Mouse (Mus musculus) splenic B cell, adult 2 months (primary cell): ENCODE results near the gene Ehd4.

ENCODE experiments used
- DNase-seq: peaks from one replicate; pipeline ENCODE4 v3.0.0-alpha.2; 2011; ENCODE audit warnings: low read depth, low spot score
- H3K27me3 ChIP-seq: 2 replicates; pipeline ENCODE4 v1.6.1; 2012; ENCODE audit warnings: mild to moderate bottlenecking, low read length, moderate library complexity, mixed read lengths; ENCODE audit not compliant: control insufficient read depth, poor library complexity, insufficient read depth, severe bottlenecking
- H3K36me3 ChIP-seq: 2 replicates; pipeline ENCODE4 v1.6.1; 2012; ENCODE audit warnings: mild to moderate bottlenecking, low read length, moderate library complexity, mixed read lengths; ENCODE audit not compliant: control insufficient read depth, poor library complexity, insufficient read depth, severe bottlenecking

Ehd4 gene

DNA sequence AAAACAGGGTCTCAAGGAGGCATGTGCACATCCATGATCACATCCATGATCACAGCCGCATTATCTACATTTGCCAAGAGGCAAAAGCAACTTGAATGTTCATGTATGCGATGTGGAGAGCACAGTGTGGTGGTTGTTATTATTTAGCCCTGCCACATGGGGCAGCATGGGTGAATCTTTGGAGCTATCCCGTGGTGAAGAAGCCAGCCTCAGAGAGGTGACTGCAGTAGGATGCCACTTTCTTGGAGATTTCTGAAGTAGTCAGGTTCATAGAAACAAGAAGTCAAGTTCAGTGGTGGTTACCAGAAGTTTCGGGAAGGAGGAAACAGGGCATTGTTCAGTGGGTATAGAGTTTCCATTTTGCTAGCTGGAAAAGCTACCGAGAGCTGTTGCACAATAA lies 3.6 kb upstream of the Ehd4 start:
- peak; percentile 61 for DNase-seq
- no peaks in the 10 kb centered on the region for H3K36me3 ChIP-seq
- no peaks in the 10 kb centered on the region for H3K27me3 ChIP-seq

DNA sequence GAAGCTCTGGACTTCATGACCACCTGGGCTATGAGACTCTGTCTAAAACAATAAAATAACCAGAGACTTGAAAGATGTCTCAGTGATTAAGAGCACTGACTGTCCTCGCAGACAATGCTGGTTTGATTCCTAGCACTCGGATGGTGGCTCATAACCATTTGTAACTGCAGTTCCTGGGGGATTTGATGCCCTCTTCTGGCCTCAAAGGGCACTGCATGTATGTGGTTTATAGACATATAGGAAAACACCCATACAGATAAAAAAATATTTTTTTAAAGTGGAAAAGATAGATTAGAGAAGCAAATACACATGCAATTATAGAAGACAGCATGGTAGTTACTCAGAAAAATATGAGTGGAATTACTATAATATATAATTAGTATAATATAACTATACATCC lies 3.2 kb upstream of the Ehd4 start:
- H3K36me3 ChIP-seq, result no peaks in the 10 kb centered on the region
- peak; percentile 50 for DNase-seq
- no peaks in the 10 kb centered on the region for H3K27me3 ChIP-seq

DNA sequence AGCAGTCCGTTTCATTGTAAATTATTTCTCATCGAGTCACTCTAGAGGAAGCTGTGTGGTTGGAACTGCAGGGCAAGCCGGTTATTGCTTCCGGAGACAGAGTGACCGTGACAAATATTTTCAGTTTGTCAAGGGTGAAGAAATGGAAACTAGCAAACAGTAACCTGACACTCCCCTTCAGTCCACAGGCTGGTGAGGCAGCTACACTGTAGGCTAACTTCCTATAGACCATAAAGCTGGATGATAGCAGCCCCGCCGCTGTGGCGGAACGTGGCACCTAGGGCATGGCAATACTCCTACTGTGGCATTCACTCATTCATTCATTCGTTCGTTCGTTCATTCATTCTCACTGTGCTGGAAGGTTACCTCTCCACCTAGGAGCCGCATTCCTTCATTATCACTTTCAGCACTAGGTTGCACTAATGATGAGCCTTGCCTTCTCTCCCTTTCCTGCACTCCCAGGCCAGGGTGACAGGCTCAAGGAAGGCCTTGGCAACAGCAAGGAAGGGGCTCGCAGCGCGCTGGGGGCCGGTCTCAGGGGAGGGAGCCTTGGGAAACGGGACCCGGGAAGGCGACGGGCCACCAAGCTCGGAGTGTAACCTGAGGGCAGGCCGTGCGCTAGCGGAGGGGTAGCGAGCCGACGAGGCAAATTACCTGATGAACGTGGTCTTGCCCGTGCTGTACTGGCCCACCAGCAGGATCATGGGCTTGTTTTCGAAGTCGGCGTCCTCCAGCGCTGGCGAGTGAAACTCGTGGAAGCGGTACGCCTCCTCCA lies 633 bp downstream of the Ehd4 start:
- peak; percentile 65 for DNase-seq
- Histone ChIP-seq H3K27me3 (no peaks in the 10 kb centered on the region), H3K36me3 (0 out of 2 replicates have a peak, but pooled peaks cover 2% of the 10 kb centered on the region)

DNA sequence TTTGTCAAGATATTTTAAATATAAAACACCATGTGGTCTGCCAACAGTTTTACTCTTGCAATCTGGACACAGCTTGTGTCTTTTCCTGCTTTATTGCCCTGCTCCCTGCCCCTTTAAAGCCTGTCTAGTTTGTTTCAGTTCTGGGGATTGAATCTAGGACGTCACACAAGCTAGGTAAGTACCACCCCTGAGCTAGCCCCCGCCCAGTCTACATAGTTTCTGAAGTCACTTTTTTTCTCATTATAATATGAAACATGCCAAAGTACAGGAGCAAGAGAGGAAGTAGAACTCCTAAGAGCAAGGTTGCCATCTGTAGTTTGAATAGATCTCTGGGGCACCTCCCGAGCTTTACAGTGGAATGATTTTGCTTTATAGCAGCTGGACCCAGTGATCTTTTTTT lies 3.8 kb downstream of the Ehd4 start:
- Histone ChIP-seq H3K27me3 (no peaks in the 10 kb centered on the region), H3K36me3 (peaks cover 4% of the 10 kb centered on the region)
- DNase-seq, result peak; percentile 57

DNA sequence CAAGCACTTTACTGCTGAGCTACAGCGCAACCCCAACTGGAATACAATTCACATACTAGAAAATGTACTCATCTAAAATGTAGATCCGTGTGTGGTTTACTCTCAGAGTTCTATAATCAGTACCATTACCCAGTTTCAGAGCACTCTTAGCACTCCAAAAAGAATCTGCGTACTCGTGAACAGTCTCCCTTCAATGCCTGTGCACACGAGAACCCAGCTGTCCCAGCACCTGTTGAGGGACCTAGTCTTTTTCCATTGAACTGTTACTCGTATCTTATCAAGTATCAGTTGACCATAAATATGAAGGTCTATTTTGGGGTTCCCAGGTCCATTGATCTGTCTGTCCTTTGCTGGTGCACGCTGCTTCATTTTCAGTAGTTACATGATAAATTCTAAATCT lies 4.8 kb downstream of the Ehd4 start:
- no peak for DNase-seq
- H3K36me3 ChIP-seq, result peaks cover 4% of the 10 kb centered on the region
- H3K27me3 ChIP-seq, result no peaks in the 10 kb centered on the region

DNA sequence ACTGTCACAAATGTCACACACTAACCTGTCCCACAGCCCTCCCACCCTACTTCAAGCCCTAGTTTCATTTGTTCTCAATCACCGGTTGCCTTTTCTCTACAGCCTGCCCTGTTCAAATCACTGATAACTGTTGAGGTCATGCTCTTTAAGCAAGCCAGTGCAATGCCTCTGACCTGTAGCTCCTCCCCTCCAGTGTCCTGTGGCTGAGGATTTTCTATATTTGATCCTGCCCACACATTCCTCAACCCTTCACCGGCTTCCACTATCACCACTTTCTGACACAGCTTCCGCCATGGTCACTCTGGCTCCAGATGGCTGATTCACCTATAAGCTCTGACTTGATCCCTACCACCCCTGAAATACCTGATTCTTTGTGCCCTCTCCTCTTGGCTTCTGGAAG lies 6.4 kb downstream of the Ehd4 start:
- peaks cover 4% of the 10 kb centered on the region for H3K36me3 ChIP-seq
- H3K27me3 ChIP-seq, result no peaks in the 10 kb centered on the region
- no peak for DNase-seq

DNA sequence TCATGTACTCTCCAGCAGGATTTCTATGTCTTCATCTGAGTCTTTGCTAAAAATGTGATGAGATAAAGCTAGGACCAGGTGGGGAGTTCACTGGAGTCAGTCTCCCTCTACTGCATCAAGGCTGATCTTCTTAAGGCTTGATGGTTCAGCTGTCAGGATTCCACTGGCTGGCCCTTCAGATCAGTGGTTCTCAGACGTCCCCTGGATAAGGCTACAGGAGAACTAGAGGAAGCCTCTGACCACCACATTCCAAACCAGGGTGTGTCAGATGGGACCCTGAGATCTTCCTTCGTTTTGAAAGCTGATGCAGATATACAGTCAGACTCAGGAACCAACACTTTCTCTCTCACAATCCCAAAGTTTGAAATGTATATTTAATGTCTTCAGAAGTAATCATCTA lies 7.0 kb downstream of the Ehd4 start:
- Histone ChIP-seq H3K36me3 (peaks cover 4% of the 10 kb centered on the region), H3K27me3 (no peaks in the 10 kb centered on the region)
- DNase-seq, result no peak

DNA sequence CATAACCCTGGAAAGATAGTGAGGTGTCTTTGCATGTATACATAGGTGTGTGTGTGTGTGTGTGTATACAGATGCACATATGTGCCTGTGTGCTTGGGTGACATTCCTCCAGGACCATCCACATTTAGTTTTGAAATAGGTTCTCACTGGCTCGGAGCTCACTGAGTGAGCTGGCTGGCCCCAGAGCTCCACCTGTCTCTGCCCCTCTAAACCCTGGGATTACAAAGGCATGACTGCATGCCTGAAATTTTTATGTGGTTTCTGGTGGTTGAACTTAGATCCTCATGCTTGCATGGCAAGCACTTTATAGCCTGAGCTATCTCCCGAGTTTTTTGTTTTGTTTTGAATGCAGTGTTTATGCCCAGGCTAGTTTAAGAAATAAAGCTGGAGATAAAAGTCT lies 7.9 kb downstream of the Ehd4 start:
- Histone ChIP-seq H3K36me3 (peaks cover 2% of the 10 kb centered on the region), H3K27me3 (no peaks in the 10 kb centered on the region)
- DNase-seq, result no peak

DNA sequence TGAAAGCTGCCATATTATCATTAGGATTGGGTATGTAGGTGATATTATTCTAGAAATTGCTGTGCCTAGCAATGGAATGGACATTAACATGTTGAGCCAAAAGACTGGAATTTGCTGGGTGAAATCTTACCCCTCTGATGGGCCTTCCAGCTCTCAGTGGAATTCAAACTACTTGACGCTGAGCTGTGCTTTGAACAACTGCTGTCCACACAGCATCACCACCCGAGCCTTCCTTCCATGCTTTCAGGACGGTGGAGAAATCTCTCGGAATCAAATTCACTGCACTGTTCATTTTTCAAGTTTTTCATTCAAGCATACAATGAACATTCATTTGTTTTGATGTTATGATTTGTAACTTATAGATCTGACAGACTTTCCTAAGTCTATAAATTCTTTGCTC lies 10.0 kb downstream of the Ehd4 start:
- peaks cover 2% of the 10 kb centered on the region for H3K36me3 ChIP-seq
- H3K27me3 ChIP-seq, result no peaks in the 10 kb centered on the region

DNA sequence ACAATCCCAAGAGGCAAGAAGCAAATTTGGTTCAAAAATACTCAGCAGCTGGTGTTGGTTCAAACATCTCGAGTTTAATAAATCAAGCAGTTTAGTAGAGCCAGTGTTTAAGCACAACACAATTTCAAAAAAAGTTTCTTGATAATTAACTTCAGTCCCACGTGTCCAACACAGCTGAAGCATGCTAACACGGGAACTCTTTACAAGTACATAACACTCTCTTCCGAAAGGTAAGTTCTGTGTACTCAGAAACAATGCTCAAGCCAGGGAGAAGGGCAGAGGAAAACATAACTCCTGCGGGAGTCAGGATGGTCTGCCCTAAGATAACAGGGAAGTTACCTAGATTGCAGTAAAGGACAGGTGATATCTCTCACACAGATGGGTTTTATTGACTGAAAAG lies 12.1 kb downstream of the Ehd4 start:
- Histone ChIP-seq H3K36me3 (no peaks in the 10 kb centered on the region; the same call in none of the 2 replicates), H3K27me3 (no peaks in the 10 kb centered on the region)
- DNase-seq, result no peak

More for the DNA sequence above, 10.0 kb downstream of the Ehd4 start:
- no peak for DNase-seq

DNA sequence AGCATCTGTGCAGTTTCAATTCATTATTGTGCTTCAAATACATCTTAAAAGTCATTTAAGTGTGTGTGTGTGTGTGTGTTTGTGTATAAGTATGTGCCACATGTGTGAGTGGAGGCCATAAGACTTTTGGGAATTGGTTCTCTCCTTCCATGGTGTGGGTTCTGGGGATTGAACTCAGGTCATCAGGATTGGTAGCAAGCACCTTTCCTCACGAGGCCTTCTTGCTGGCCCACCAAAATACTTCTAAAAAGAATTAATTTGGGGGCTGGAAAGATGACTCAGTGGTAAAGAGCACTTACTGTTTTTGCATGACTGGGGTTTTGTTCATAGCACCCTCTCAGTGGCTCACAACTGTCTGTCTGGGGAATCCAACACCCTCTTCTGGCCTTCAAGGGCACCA lies 12.7 kb downstream of the Ehd4 start:
- no peak for DNase-seq

DNA sequence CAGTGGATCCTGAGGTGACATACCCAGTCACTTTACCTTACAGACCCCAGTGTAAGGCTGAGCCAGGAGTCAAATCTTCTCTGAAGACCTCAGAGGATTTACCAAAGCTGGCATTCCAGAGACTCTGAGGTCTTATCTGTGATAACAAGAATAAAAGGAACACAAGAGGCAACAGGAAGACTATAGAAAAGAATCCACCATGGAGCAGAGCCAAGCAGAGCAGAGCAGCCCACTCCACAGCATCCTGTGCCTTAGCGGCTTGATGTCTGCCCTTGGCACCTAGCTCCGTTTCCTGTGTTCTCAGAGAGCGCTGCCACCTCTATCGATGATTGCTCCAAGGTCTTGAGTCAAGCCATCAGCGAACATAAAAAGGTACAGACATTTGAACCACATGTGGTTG lies 14.1 kb downstream of the Ehd4 start:
- DNase-seq, result no peak
- Histone ChIP-seq H3K27me3 (no peaks in the 10 kb centered on the region), H3K36me3 (no peaks in the 10 kb centered on the region; the same call in none of the 2 replicates)

More for the DNA sequence above, 12.7 kb downstream of the Ehd4 start:
- Histone ChIP-seq H3K36me3 (no peaks in the 10 kb centered on the region; the same call in none of the 2 replicates), H3K27me3 (no peaks in the 10 kb centered on the region)

DNA sequence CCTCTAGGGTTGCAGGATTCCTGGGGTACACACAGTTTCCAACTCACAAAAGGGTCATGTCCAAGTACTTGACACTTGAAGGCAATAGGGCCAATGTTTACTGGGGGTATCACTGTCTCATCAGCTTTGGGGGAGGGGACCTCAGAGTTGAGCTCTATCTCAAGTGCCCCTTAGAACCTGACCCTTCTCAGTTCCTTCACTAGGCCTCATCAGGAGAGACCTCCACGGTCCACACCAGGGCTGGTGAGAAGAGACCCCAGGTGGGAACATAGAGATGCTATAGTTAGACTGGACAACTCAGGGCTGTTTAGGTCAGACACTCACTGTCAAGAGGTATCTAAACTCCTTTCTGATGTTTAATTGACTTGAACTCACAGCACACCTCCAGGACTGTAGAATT lies 15.3 kb downstream of the Ehd4 start:
- Histone ChIP-seq H3K36me3 (no peaks in the 10 kb centered on the region; the same call in none of the 2 replicates), H3K27me3 (no peaks in the 10 kb centered on the region)
- DNase-seq, result no peak

DNA sequence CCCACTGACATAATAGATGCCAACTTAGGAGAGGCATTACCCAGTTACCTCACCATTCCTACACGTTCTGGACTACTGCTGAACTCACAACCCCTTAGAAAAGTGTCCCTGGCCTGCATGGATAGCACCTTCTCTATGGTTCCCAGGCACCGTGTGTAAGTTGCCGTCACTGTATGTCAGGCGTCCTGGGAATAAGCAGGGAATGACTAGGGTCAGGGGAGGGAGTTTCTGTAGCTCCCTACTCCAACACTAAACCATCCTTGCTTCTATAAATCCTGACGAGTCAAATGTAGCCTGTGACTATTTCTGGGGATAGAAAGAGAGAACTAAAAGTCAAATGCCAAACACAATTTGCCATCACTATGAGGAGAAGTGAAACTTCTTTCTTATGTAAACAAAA lies 17.1 kb downstream of the Ehd4 start:
- peak; percentile 35 for DNase-seq
- no peaks in the 10 kb centered on the region for H3K27me3 ChIP-seq
- H3K36me3 ChIP-seq, result no peaks in the 10 kb centered on the region; the same call in none of the 2 replicates

DNA sequence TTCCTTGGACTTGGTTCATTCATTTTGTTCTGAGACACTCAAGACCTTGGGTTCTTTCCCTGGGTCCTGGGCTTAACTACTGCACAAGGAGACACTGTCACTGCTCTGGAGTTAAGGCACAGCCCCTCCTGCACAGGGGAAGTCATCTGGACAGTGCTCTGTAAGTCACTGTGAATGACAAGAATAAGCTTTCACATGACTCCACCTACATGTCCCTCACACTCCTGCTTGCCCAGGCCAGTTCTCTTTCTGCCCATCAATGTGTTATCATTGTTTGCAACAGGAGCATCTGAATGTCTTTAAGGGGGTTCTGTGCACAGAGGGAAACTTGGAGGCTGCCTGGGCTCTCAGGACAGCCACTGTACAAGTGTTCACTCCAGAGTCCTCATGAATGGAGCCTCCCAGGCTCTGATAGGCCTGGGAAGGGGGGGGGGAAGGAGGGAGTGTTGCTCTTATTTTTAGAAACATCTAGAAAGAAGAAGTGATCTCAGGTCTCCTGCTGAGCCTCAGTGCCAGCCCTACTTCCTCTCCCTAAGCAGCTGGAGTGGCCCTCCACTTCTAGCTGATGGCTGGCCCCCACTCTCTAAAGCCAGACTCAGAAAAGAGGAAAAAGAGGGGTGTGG lies 19.8 kb downstream of the Ehd4 start:
- peak; percentile 60 for DNase-seq
- H3K27me3 ChIP-seq, result no peaks in the 10 kb centered on the region
- H3K36me3 ChIP-seq, result no peaks in the 10 kb centered on the region; the same call in none of the 2 replicates
